Mouse (Mus musculus): Measurements from ENCODE around the gene Anks1b. TPM values are rescaled to one million over a fixed set of nuclear protein-coding genes. Genes with fewer than 3 reads are reported as not detected.

Anks1b gene
- total RNA-seq, 2 experiments from 2014 or later, result 0.30 to 0.44 TPM

DNA sequence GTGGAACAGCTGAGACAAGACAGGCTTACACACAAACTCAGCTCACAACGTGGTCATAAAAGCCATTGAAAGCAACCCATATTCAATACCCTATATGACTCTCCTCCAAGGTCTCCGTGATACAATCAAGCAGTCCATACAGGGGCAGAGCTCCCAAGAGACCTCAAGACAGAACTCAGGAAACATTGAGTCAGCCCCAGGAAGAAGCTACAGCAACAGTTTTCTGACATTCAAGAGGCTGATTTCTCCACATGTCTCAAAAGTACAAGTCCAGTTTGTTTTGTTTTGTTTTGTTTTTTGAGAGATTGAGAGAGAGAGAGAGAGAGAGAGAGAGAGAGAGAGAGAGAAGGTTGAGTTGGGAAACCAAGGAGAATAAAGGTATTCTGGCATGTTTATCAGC lies 1100.8 kb downstream of the Anks1b start:
- DNase-seq, result no peak
- intact Hi-C loops (cut with DNase I), result no loop called here

- no peak for DNase-seq
- intact Hi-C loops (cut with DNase I), result no loop called here
Measured at GRCm38 (mm10) chr10:90974491-90974890, 1101.2 kb downstream of the Anks1b start.

DNA sequence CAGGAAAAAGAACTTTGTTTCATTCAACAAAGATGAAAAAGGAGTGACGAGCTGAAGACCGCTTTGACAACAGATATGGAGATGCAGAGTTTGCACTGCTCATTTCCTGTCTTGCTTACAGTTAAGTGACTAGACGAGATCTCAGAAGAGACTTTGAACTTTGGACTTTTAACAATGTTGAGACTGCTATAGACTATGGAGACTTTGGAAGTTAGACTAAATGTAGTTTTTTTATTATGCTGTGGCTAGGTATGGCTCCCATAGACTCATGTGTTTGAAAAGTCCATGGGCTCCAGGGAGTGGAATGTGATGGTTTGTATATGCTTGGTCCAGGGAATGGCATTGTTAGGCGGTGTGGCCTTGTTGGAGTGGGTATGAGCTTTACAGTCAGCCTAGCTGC lies 1108.5 kb downstream of the Anks1b start:
- intact Hi-C loops (cut with DNase I), result no loop called here
- no peak for DNase-seq

- intact Hi-C loops (cut with DNase I), result no loop called here
- no peak for DNase-seq
Measured at GRCm38 (mm10) chr10:90983046-90983445, 1109.7 kb downstream of the Anks1b start.

DNA sequence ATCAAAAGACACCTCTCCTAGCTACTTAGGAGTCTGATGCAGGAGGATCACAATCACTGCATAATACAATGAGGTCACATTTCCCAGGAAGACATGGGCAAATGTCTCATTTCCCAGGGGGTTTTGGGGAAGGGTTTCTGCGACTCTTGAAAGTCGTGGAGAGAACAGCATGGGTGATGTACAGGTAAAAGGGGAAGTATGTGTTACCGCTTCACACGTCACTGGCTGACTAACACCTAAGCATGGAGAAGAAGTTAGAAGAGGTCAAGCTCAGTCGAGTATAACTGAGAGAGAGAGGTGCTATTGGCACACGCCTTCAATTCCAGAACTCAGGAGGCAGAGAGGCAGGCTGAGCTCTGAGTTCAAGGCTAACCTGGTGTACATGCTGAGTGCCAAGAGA lies 1117.0 kb downstream of the Anks1b start:
- intact Hi-C loops (cut with DNase I), result no loop called here
- DNase-seq, result no peak

DNA sequence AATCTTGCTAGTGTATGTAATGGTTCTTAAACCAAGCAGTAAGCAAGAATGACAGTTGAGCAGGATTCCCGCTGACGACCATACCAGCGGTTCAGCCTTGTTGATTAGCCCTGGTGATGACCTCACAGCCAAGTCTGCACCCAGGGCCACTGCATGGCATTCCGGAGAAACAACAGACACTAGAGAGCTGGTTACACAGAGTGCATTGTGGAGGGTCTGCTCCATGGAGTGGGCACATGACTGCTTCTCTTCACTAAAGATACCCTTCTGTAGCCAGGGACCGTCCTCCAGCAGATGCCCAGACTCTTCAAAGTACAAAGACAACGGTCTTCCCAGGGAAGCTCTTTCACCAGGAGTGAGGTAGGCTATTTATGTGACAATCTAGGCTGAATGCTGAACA lies 1118.9 kb downstream of the Anks1b start:
- intact Hi-C loops (cut with DNase I), result no loop called here
- DNase-seq, result no peak

DNA sequence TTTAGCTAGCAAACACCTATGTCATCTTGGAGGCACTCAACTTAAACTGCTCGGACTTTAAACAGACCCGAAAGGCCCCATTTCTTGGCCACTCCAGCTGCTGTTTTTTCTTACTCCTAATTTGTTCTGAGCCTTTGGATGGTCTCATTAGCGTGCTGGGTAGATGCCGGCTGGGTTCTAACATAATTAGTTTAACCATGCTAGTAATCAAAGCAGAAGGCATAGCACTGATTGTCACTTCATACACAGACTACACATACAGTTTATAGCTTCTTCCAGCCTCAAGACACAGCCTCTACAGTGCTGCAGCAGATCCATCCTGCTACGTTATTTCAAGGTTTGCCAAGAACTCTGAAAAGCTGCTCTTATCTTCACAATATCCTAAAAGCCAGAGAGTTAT lies 1120.6 kb downstream of the Anks1b start:
- intact Hi-C loops (cut with DNase I), result no loop called here

GRCm38 (mm10) chr10:90999899-91000298 lies 1126.6 kb downstream of the Anks1b start:
- intact Hi-C loops (cut with DNase I), result no loop called here
- no peak for DNase-seq

More for the DNA sequence above, 1120.6 kb downstream of the Anks1b start:
- no peak for DNase-seq

DNA sequence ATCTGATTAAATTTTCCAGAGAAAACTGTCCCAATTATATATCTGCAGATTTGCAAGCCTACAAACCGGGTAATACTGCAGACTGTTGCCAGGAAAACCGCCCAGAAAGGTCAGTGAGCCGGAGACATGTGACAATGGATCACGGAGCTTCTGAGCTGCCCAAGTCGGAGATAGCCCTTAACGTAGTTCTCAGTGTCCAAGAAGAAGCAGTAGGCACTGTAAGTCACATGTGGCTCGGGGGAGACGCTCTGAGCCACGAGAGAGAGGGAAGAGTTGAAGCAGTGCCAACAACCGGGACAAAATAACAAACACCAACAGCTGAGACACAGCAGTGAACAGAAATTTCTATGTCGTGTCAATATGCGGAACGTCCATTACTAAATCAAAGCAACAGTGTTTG lies 1128.1 kb downstream of the Anks1b start:
- peak; percentile 28 to 51 for DNase-seq
- intact Hi-C loops (cut with DNase I), result no loop called here

DNA sequence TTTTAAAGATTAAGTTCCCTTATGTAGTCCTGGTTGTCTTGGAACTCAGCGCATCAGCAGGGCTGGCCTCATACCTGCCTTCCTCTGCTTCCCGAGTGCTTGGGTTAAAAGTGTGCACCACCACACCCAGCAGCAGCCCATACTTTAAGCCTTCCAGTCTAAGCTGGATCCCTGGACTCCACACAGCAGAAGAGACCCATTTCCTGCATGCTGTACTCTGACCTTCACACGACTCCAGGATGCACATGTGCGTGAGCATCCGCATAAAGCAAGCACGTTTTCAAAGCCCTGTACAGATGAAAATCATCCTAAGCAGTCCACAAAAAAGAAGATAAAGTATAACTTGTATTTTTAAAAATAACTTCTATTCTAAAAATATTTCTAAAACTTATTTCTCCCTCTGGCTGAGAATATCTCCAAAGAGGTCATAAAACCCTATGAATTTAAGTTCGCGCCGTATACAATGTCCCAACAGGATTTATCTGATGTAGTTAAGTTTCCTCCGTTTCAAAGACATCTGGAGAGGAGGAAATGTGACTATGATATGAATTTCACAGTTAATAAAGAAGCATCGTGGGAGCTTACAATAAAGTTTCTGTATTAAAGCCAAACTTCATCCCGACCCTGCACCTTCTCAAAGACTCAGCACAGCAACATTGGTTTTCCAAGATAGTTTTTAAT lies 1132.7 kb downstream of the Anks1b start:
- intact Hi-C loops (cut with DNase I), result no loop called here
- no peak for DNase-seq

Other genes with a start within 250 kb of the Anks1b start
- 10 to 100 TPM; 15.8 to 16.6 TPM for gene Scyl2, start 187.2 kb upstream of the Anks1b start, total RNA-seq (2021)
- gene Actr6, start 141.2 kb upstream of the Anks1b start, total RNA-seq (2021), result 10 to 100 TPM; 10.7 to 12.9 TPM
- gene Uhrf1bp1l, start 128.5 kb upstream of the Anks1b start, total RNA-seq (2021), result 10 to 100 TPM; 23.5 to 25.4 TPM

Data from heart, postnatal 36 days (tissue).